ENCODE assay signal across 21 mouse cellular contexts in genomic region chrX:10549708-10550107, GRCm38 (mm10).
DNase-seq lines count a peak whose midpoint lies in the region; ATAC-seq and TF ChIP-seq lines count a peak whose summit lies in the region.
"Had no signal": no experiment of that assay in that cellular context is flagged by ENCODE, and none has a peak within 500 bp of the region (broad histone marks: within the 10 kb centered on the region; RNA-seq: fewer than 3 reads in every experiment).

No protein-coding gene starts in this region.

- H3K9ac ChIP-seq in heart, postnatal 0 days (replicated peaks; ENCODE audit: low read depth, low read length) = no peak overlapping the region
- no peak overlapping the region for H3K9ac ChIP-seq in liver, embryonic 14.5 days (replicated peaks)
- H3K9ac ChIP-seq in liver, embryonic 11.5 days (ENCODE audit: low read depth, low read length) = no peak overlapping the region
- H3K9ac ChIP-seq: embryonic facial prominence, embryonic 12.5 days; forebrain, embryonic 13.5 days; heart, embryonic 12.5 days; hindbrain, embryonic 14.5 days; liver, embryonic 13.5 days; midbrain, embryonic 13.5 days had no signal

- H3K36me3 ChIP-seq in heart, postnatal 0 days (replicated peaks; ENCODE audit: control insufficient read depth, insufficient read depth, low read length) = no peaks in the 10 kb centered on the region
- H3K36me3 ChIP-seq in liver, embryonic 14.5 days (replicated peaks; ENCODE audit: control insufficient read depth, insufficient read depth, low read depth) = no peaks in the 10 kb centered on the region
- no peaks in the 10 kb centered on the region for H3K36me3 ChIP-seq in liver, embryonic 11.5 days (ENCODE audit: control insufficient read depth, insufficient read depth, low read length)
- no peaks in the 10 kb centered on the region for H3K36me3 ChIP-seq in E14TG2a.4 (ENCODE audit: insufficient read depth, low read length)
- H3K36me3 ChIP-seq: embryonic facial prominence, embryonic 12.5 days; heart, embryonic 12.5 days; liver, embryonic 13.5 days; midbrain, embryonic 13.5 days had no signal

- no peak for TF ChIP-seq EP300 in heart, postnatal 0 days (IDR thresholded peaks at IDR 0.05; ENCODE audit: low read depth)
- no peak for TF ChIP-seq EP300 in liver, embryonic 14.5 days (IDR thresholded peaks at IDR 0.05; ENCODE audit: low read depth)

- TF ChIP-seq CTCF in heart, postnatal 0 days (IDR thresholded peaks at IDR 0.05; ENCODE audit: low read depth) = peak; percentile 17
- peak; percentile 25; the same call in 1 of the 2 replicates for TF ChIP-seq CTCF in liver, embryonic 14.5 days (IDR thresholded peaks at IDR 0.05; ENCODE audit: low read depth)
- TF ChIP-seq CTCF in E14TG2a.4 (conservative IDR thresholded peaks at IDR 0.05; ENCODE audit: low read length) = peak; percentile 23; the same call in 1 of the 2 replicates

- H3K4me3 ChIP-seq in heart, postnatal 0 days (ENCODE audit: low read depth, low read length) = no peak overlapping the region
- no peak overlapping the region for H3K4me3 ChIP-seq in liver, embryonic 14.5 days (ENCODE audit: insufficient read depth in 1 of 2, low read depth in 2 of 2, low read length in 2 of 2)
- no peak overlapping the region for H3K4me3 ChIP-seq in liver, embryonic 11.5 days (ENCODE audit: low read depth, low read length)
- H3K4me3 ChIP-seq in E14TG2a.4 (replicated peaks; ENCODE audit: low read length) = no peak overlapping the region
- H3K4me3 ChIP-seq: embryonic facial prominence, embryonic 12.5 days; erythroblast, embryonic 14.5 days; forebrain, embryonic 13.5 days; heart, embryonic 12.5 days; liver, embryonic 13.5 days; midbrain, embryonic 13.5 days; myocyte had no signal

- no peaks in the 10 kb centered on the region for H3K4me1 ChIP-seq in heart, postnatal 0 days (ENCODE audit: control insufficient read depth, insufficient read depth)
- H3K4me1 ChIP-seq in liver, embryonic 14.5 days (replicated peaks; ENCODE audit: control insufficient read depth in 2 of 2, insufficient read depth in 2 of 2, low read length in 1 of 2) = no peaks in the 10 kb centered on the region
- no peaks in the 10 kb centered on the region for H3K4me1 ChIP-seq in liver, embryonic 11.5 days (replicated peaks; ENCODE audit: control insufficient read depth, insufficient read depth, low read length)
- H3K4me1 ChIP-seq in E14TG2a.4 (replicated peaks; ENCODE audit: low read depth, low read length) = no peaks in the 10 kb centered on the region
- H3K4me1 ChIP-seq: embryonic facial prominence, embryonic 12.5 days; forebrain, embryonic 13.5 days; heart, embryonic 12.5 days; liver, embryonic 13.5 days; midbrain, embryonic 13.5 days had no signal

- 67% methylated on average over 3 of the region's 3 CpGs for WGBS in heart, postnatal 0 days
- WGBS in liver, embryonic 14.5 days (ENCODE audit: insufficient replicate concordance) = 58% methylated on average over 3 of the region's 3 CpGs
- WGBS in liver, embryonic 11.5 days = 68% methylated on average over 3 of the region's 3 CpGs

- no peak for ATAC-seq in heart, postnatal 0 days (ENCODE audit: insufficient read depth, low read depth)
- ATAC-seq in liver, embryonic 14.5 days (ENCODE audit: insufficient read depth) = no peak
- no peak for ATAC-seq in liver, embryonic 11.5 days (replicated peaks; ENCODE audit: low FRiP score)
- ATAC-seq: forebrain, embryonic 13.5 days; midbrain, embryonic 13.5 days had no signal

- H3K27me3 ChIP-seq in heart, postnatal 0 days (ENCODE audit: control insufficient read depth, insufficient read depth, low read length) = no peaks in the 10 kb centered on the region
- no peaks in the 10 kb centered on the region for H3K27me3 ChIP-seq in liver, embryonic 14.5 days (ENCODE audit: control insufficient read depth, insufficient read depth, low read length)
- H3K27me3 ChIP-seq in liver, embryonic 11.5 days (replicated peaks; ENCODE audit: control insufficient read depth, insufficient read depth, low read length) = no peaks in the 10 kb centered on the region
- H3K27me3 ChIP-seq in E14TG2a.4 (ENCODE audit: insufficient read depth, low read length) = no peaks in the 10 kb centered on the region
- H3K27me3 ChIP-seq: embryonic facial prominence, embryonic 12.5 days; forebrain, embryonic 13.5 days; heart, embryonic 12.5 days; liver, embryonic 13.5 days; midbrain, embryonic 13.5 days had no signal

- H3K9me3 ChIP-seq in heart, postnatal 0 days (replicated peaks; ENCODE audit: control insufficient read depth, low read length) = no peaks in the 10 kb centered on the region
- H3K9me3 ChIP-seq in liver, embryonic 14.5 days (ENCODE audit: control insufficient read depth, low read length) = no peaks in the 10 kb centered on the region
- H3K9me3 ChIP-seq in liver, embryonic 11.5 days (ENCODE audit: control insufficient read depth, low read length) = no peaks in the 10 kb centered on the region
- no peaks in the 10 kb centered on the region for H3K9me3 ChIP-seq in E14TG2a.4 (ENCODE audit: low read length)
- H3K9me3 ChIP-seq: embryonic facial prominence, embryonic 12.5 days; forebrain, embryonic 13.5 days; heart, embryonic 12.5 days; liver, embryonic 13.5 days; midbrain, embryonic 13.5 days had no signal

- no peak overlapping the region for H3K4me2 ChIP-seq in heart, postnatal 0 days (ENCODE audit: low read depth, low read length)
- no peak overlapping the region for H3K4me2 ChIP-seq in liver, embryonic 14.5 days (ENCODE audit: low read depth)
- no peak overlapping the region for H3K4me2 ChIP-seq in liver, embryonic 11.5 days
- H3K4me2 ChIP-seq: embryonic facial prominence, embryonic 12.5 days; forebrain, embryonic 13.5 days; heart, embryonic 12.5 days; hindbrain, embryonic 14.5 days; liver, embryonic 13.5 days; midbrain, embryonic 13.5 days had no signal

- no peak overlapping the region for H3K27ac ChIP-seq in heart, postnatal 0 days (ENCODE audit: low read depth)
- H3K27ac ChIP-seq in liver, embryonic 14.5 days = no peak overlapping the region
- no peak overlapping the region for H3K27ac ChIP-seq in liver, embryonic 11.5 days (ENCODE audit: low read depth, low read length)
- H3K27ac ChIP-seq: embryonic facial prominence, embryonic 12.5 days; forebrain, embryonic 13.5 days; hindbrain, embryonic 14.5 days; liver, embryonic 13.5 days; midbrain, embryonic 13.5 days had no signal

- DNase-seq in heart, postnatal 0 days (ENCODE audit: low spot score) = no peak
- DNase-seq in heart, adult 11 months = no peak
- DNase-seq in liver, embryonic 14.5 days (ENCODE audit: low read depth in 3 of 3, low spot score in 3 of 3) = no peak
- DNase-seq in liver, embryonic 11.5 days (ENCODE audit: low spot score) = no peak
- DNase-seq in induced T-regulatory cell, adult 2 months (ENCODE audit: low read depth) = peak; percentile 9
- no peak for DNase-seq in spleen, adult 12 weeks (ENCODE audit: low spot score)
- DNase-seq: adrenal gland, adult 8-10 months; cerebellum, adult 9-11 months; gastrocnemius, postnatal 36 days; kidney, adult 11 months; kidney, postnatal 25 days; liver, embryonic 13.5 days; lung, postnatal 10 days had no signal
